Mouse (Mus musculus) cerebellum, postnatal 25 days (tissue): ENCODE data around the gene Inafm1.
"Not testable (repeated sequence)": the region's sequence is repeated elsewhere in the genome, so short reads cannot be mapped to it uniquely, and the experiment has no call there.

Experiments used
- DNase-seq, 2 experiments: peaks; one replicate each; pipeline ENCODE4 v3.0.0; 2021; ENCODE audit warnings: mixed read lengths in 2 of 2

Gene Inafm1

GRCm38 (mm10) chr7:16296766-16297390 is 23.5 kb upstream of the Inafm1 start:
- peak; percentile 90 to 98 for DNase-seq

GRCm38 (mm10) chr7:16296146-16296545 is 22.7 kb upstream of the Inafm1 start:
- no peak for DNase-seq

GRCm38 (mm10) chr7:16295321-16295900 is 22.0 kb upstream of the Inafm1 start:
- DNase-seq: peak; percentile 90 to 92

- DNase-seq: peak; percentile 98
These were observed 21.4 kb upstream of the Inafm1 start for GRCm38 (mm10) chr7:16294837-16295236.

- peak; percentile 47 to 63 for DNase-seq
These were observed 20.9 kb upstream of the Inafm1 start for GRCm38 (mm10) chr7:16294346-16294745.

- DNase-seq: no peak
These were observed 14.4 kb upstream of the Inafm1 start for GRCm38 (mm10) chr7:16287791-16288190.

GRCm38 (mm10) chr7:16287016-16287415 is 13.6 kb upstream of the Inafm1 start:
- DNase-seq: no peak

GRCm38 (mm10) chr7:16286026-16286961 is 12.9 kb upstream of the Inafm1 start, which contains the start of gene Ccdc9:
TSS of gene Ccdc9 (minus strand) at chr7:16286795.
- peak; percentile 96 to 98 for DNase-seq

GRCm38 (mm10) chr7:16285450-16286025 is 12.1 kb upstream of the Inafm1 start:
- peak; percentile 41 to 58 for DNase-seq

GRCm38 (mm10) chr7:16284904-16285303 is 11.5 kb upstream of the Inafm1 start:
- no peak for DNase-seq

- no peak for DNase-seq
These were observed 10.6 kb upstream of the Inafm1 start for GRCm38 (mm10) chr7:16284001-16284400.

- DNase-seq: no peak
These were observed 8.9 kb upstream of the Inafm1 start for GRCm38 (mm10) chr7:16282334-16282733.

GRCm38 (mm10) chr7:16280721-16281120 is 7.3 kb upstream of the Inafm1 start:
- DNase-seq: no peak

GRCm38 (mm10) chr7:16274922-16275890 is 1.8 kb upstream of the Inafm1 start:
- DNase-seq: no peak

GRCm38 (mm10) chr7:16273766-16274140 is 336 bp upstream of the Inafm1 start:
- peak in 1 of 2 experiments; percentile 81 for DNase-seq

GRCm38 (mm10) chr7:16272681-16273080 is 736 bp downstream of the Inafm1 start:
- peak; percentile 82 to 88 for DNase-seq

GRCm38 (mm10) chr7:16271139-16271538 is 2.3 kb downstream of the Inafm1 start:
- no peak for DNase-seq

- not testable (repeated sequence) for DNase-seq
These were observed 6.8 kb downstream of the Inafm1 start for GRCm38 (mm10) chr7:16266593-16266992.

- no peak for DNase-seq
These were observed 7.6 kb downstream of the Inafm1 start for GRCm38 (mm10) chr7:16265856-16266255.

- DNase-seq: no peak
These were observed 9.6 kb downstream of the Inafm1 start for GRCm38 (mm10) chr7:16263843-16264242.

- peak; percentile 80 to 91 for DNase-seq
These were observed 10.2 kb downstream of the Inafm1 start for GRCm38 (mm10) chr7:16263015-16263787.
